ENCODE assay signal across 25 mouse cellular contexts in genomic region chr4:149550866-149551265, GRCm38 (mm10).
"Had no signal": no experiment of that assay in that cellular context is flagged by ENCODE, and none has a peak within 500 bp of the region (broad histone marks: within the 10 kb centered on the region; RNA-seq: fewer than 3 reads in every experiment).

No protein-coding gene starts in this region.

- ATAC-seq: inflammation-experienced regulatory T-cells, adult 6 months; intestine, embryonic 15.5 days; intestine, postnatal 0 days; liver, embryonic 12.5 days had no signal

- H3K27ac ChIP-seq: heart, embryonic 10.5 days; hindbrain, embryonic 10.5 days; hindbrain, embryonic 13.5 days; hindbrain, embryonic 15.5 days; intestine, embryonic 15.5 days; kidney, postnatal 0 days; layer of hippocampus, adult 2 months; left cerebral cortex, adult 2 months; limb, embryonic 12.5 days; limb, embryonic 15.5 days; liver, embryonic 12.5 days; liver, embryonic 14.5 days had no signal

- H3K4me2 ChIP-seq: heart, embryonic 12.5 days; hindbrain, embryonic 13.5 days; hindbrain, embryonic 15.5 days; intestine, embryonic 15.5 days; limb, embryonic 12.5 days; limb, embryonic 15.5 days; liver, embryonic 12.5 days had no signal

- H3K9me3 ChIP-seq: heart, embryonic 10.5 days; heart, embryonic 12.5 days; hindbrain, embryonic 10.5 days; hindbrain, embryonic 13.5 days; hindbrain, embryonic 15.5 days; intestine, embryonic 15.5 days; limb, embryonic 12.5 days; limb, embryonic 15.5 days; liver, embryonic 12.5 days had no signal

- H3K9ac ChIP-seq: heart, embryonic 12.5 days; hindbrain, embryonic 13.5 days; hindbrain, embryonic 15.5 days; intestine, embryonic 15.5 days; limb, embryonic 12.5 days; limb, embryonic 15.5 days; liver, embryonic 12.5 days; liver, embryonic 14.5 days had no signal

- DNase-seq: gastrocnemius, postnatal 14 days; gastrocnemius, postnatal 36 days; heart, adult 18-20 months; heart, postnatal 10 days; heart, postnatal 4 days; kidney, adult 18-20 months; kidney, adult 8-10 months; kidney, postnatal 14 days; kidney, postnatal 4 days; left cerebral cortex, postnatal 4 days had no signal

- H3K27me3 ChIP-seq: heart, embryonic 12.5 days; hindbrain, embryonic 13.5 days; hindbrain, embryonic 15.5 days; intestine, embryonic 15.5 days; limb, embryonic 12.5 days; limb, embryonic 15.5 days had no signal

- H3K4me3 ChIP-seq: heart, embryonic 10.5 days; heart, embryonic 12.5 days; hindbrain, embryonic 10.5 days; hindbrain, embryonic 13.5 days; hindbrain, embryonic 15.5 days; intestine, embryonic 15.5 days; layer of hippocampus, adult 2 months; left cerebral cortex, adult 2 months; limb, embryonic 12.5 days; limb, embryonic 15.5 days; liver, embryonic 12.5 days had no signal

- H3K4me1 ChIP-seq: hindbrain, embryonic 15.5 days; intestine, embryonic 15.5 days; limb, embryonic 12.5 days had no signal

- H3K36me3 ChIP-seq: liver, embryonic 12.5 days had no signal
